Mouse (Mus musculus): Measurements from ENCODE around the gene Mecp2. TPM values are rescaled to one million over a fixed set of nuclear protein-coding genes. Genes with fewer than 3 reads are reported as not detected.
"Not testable (repeated sequence)": the region's sequence is repeated elsewhere in the genome, so short reads cannot be mapped to it uniquely, and the experiment has no call there.

Gene Mecp2
- 25.4 and 38.9 TPM in 2 replicates for polyA plus RNA-seq (2012; rRNA removed)

- DNase-seq (ENCODE audit: low read depth): not testable (repeated sequence)
Observed at GRCm38 (mm10) chrX:74135263-74135662, at the start of gene Mecp2. Gene Mecp2, minus strand, starts transcription at chrX:74135363.

- no peak for DNase-seq (ENCODE audit: low read depth)
- TF ChIP-seq POLR2A (IDR thresholded peaks at IDR 0.05; ENCODE audit: borderline replicate concordance, extremely low read depth, insufficient read depth, insufficient read length, poor library complexity, severe bottlenecking) (no peak), CTCF (IDR thresholded peaks at IDR 0.05; ENCODE audit: borderline replicate concordance, extremely low read depth, insufficient read depth, insufficient read length) (no peak)
Observed at GRCm38 (mm10) chrX:74176959-74177358, 41.8 kb upstream of the Mecp2 start, which contains the start of gene Tktl1. Gene Tktl1, plus strand, starts transcription at chrX:74177259.

GRCm38 (mm10) chrX:74167738-74168137 is 32.6 kb upstream of the Mecp2 start, which contains the start of gene Tex28:
Gene Tex28, minus strand, starts transcription at chrX:74167838.
- DNase-seq (ENCODE audit: low read depth): no peak
- TF ChIP-seq POLR2A (IDR thresholded peaks at IDR 0.05; ENCODE audit: borderline replicate concordance, extremely low read depth, insufficient read depth, insufficient read length, poor library complexity, severe bottlenecking) (no peak), CTCF (IDR thresholded peaks at IDR 0.05; ENCODE audit: borderline replicate concordance, extremely low read depth, insufficient read depth, insufficient read length) (no peak)

GRCm38 (mm10) chrX:74127164-74127563 is 8.0 kb downstream of the Mecp2 start, which contains the start of gene Opn1mw:
Gene Opn1mw, plus strand, starts transcription at chrX:74127464.
- no peak for DNase-seq (ENCODE audit: low read depth)
- TF ChIP-seq CTCF (IDR thresholded peaks at IDR 0.05; ENCODE audit: borderline replicate concordance, extremely low read depth, insufficient read depth, insufficient read length) (no peak), POLR2A (IDR thresholded peaks at IDR 0.05; ENCODE audit: borderline replicate concordance, extremely low read depth, insufficient read depth, insufficient read length, poor library complexity, severe bottlenecking) (no peak)

GRCm38 (mm10) chrX:74124975-74125374 is 10.2 kb downstream of the Mecp2 start:
- peak; percentile 0 for DNase-seq (ENCODE audit: low read depth)
- no peak for TF ChIP-seq POLR2A (IDR thresholded peaks at IDR 0.05; ENCODE audit: borderline replicate concordance, extremely low read depth, insufficient read depth, insufficient read length, poor library complexity, severe bottlenecking)
- TF ChIP-seq CTCF (IDR thresholded peaks at IDR 0.05; ENCODE audit: borderline replicate concordance, extremely low read depth, insufficient read depth, insufficient read length): no peak

- TF ChIP-seq CTCF (IDR thresholded peaks at IDR 0.05; ENCODE audit: borderline replicate concordance, extremely low read depth, insufficient read depth, insufficient read length) (peak; percentile 52), POLR2A (IDR thresholded peaks at IDR 0.05; ENCODE audit: borderline replicate concordance, extremely low read depth, insufficient read depth, insufficient read length, poor library complexity, severe bottlenecking) (no peak)
- DNase-seq (ENCODE audit: low read depth): peak; percentile 68
Observed at GRCm38 (mm10) chrX:74115511-74115910, 19.7 kb downstream of the Mecp2 start.

- no peak for DNase-seq (ENCODE audit: low read depth)
- no peak for TF ChIP-seq CTCF (IDR thresholded peaks at IDR 0.05; ENCODE audit: borderline replicate concordance, extremely low read depth, insufficient read depth, insufficient read length)
- TF ChIP-seq POLR2A (IDR thresholded peaks at IDR 0.05; ENCODE audit: borderline replicate concordance, extremely low read depth, insufficient read depth, insufficient read length, poor library complexity, severe bottlenecking): no peak
Observed at GRCm38 (mm10) chrX:74114036-74114435, 21.1 kb downstream of the Mecp2 start.

- no peak for DNase-seq (ENCODE audit: low read depth)
- no peak for TF ChIP-seq POLR2A (IDR thresholded peaks at IDR 0.05; ENCODE audit: borderline replicate concordance, extremely low read depth, insufficient read depth, insufficient read length, poor library complexity, severe bottlenecking)
- TF ChIP-seq CTCF (IDR thresholded peaks at IDR 0.05; ENCODE audit: borderline replicate concordance, extremely low read depth, insufficient read depth, insufficient read length): no peak
Observed at GRCm38 (mm10) chrX:74108747-74109146, 26.4 kb downstream of the Mecp2 start.

- DNase-seq (ENCODE audit: low read depth): no peak
- TF ChIP-seq POLR2A (IDR thresholded peaks at IDR 0.05; ENCODE audit: borderline replicate concordance, extremely low read depth, insufficient read depth, insufficient read length, poor library complexity, severe bottlenecking) (no peak), CTCF (IDR thresholded peaks at IDR 0.05; ENCODE audit: borderline replicate concordance, extremely low read depth, insufficient read depth, insufficient read length) (no peak)
Observed at GRCm38 (mm10) chrX:74105916-74106315, 29.2 kb downstream of the Mecp2 start.

GRCm38 (mm10) chrX:74103457-74104188 is 31.5 kb downstream of the Mecp2 start:
- no peak for TF ChIP-seq POLR2A (IDR thresholded peaks at IDR 0.05; ENCODE audit: borderline replicate concordance, extremely low read depth, insufficient read depth, insufficient read length, poor library complexity, severe bottlenecking)
- no peak for TF ChIP-seq CTCF (IDR thresholded peaks at IDR 0.05; ENCODE audit: borderline replicate concordance, extremely low read depth, insufficient read depth, insufficient read length)
- no peak for DNase-seq (ENCODE audit: low read depth)

- DNase-seq (ENCODE audit: low read depth): no peak
- no peak for TF ChIP-seq POLR2A (IDR thresholded peaks at IDR 0.05; ENCODE audit: borderline replicate concordance, extremely low read depth, insufficient read depth, insufficient read length, poor library complexity, severe bottlenecking)
- TF ChIP-seq CTCF (IDR thresholded peaks at IDR 0.05; ENCODE audit: borderline replicate concordance, extremely low read depth, insufficient read depth, insufficient read length): no peak
Observed at GRCm38 (mm10) chrX:74095130-74095529, 40.0 kb downstream of the Mecp2 start.

- peak; percentile 99 for DNase-seq (ENCODE audit: low read depth)
- TF ChIP-seq CTCF (IDR thresholded peaks at IDR 0.05; ENCODE audit: borderline replicate concordance, extremely low read depth, insufficient read depth, insufficient read length) (no peak), POLR2A (IDR thresholded peaks at IDR 0.05; ENCODE audit: borderline replicate concordance, extremely low read depth, insufficient read depth, insufficient read length, poor library complexity, severe bottlenecking) (0 out of 2 replicates have a peak, but pooled peaks have one; percentile 47)
Observed at GRCm38 (mm10) chrX:74085601-74086038, 49.5 kb downstream of the Mecp2 start.

All from brain, embryonic 14.5 days (tissue).